Mouse (Mus musculus) MEL (cell line): ENCODE data around the gene Ly6g6c. TPM values are rescaled to one million over a fixed set of nuclear protein-coding genes. Genes with fewer than 3 reads are reported as not detected.

Experiments
- DNase-seq: peaks from one replicate; pipeline ENCODE4 v3.0.0; 2011; ENCODE audit warnings: low read depth, low spot score
- H3K27ac ChIP-seq: 2 replicates; pipeline ENCODE4 v1.5.1; 2012; ENCODE audit warnings: low read depth, mild to moderate bottlenecking, control low read depth, low read length, moderate library complexity; ENCODE audit not compliant: control insufficient read depth
- H3K27me3 ChIP-seq, 2 experiments: fragments of 150-350 bp in 1 of 2; sonication (generic) in 1 of 2; 2 replicates each; pipeline ENCODE4 v1.6.1; 2012; ENCODE audit warnings: low read length in 2 of 2, mild to moderate bottlenecking in 2 of 2, improper control_type of control experiment in 1 of 2, moderate library complexity in 1 of 2; ENCODE audit not compliant: insufficient read depth in 2 of 2, control insufficient read depth in 1 of 2
- H3K36me3 ChIP-seq, 2 experiments: 2 replicates each; pipeline ENCODE4 v1.6.1; 2012 to 2014; ENCODE audit warnings: low read length in 2 of 2, improper control_type of control experiment in 1 of 2, inconsistent platforms in 1 of 2, mild to moderate bottlenecking in 1 of 2; ENCODE audit not compliant: insufficient read depth in 2 of 2, control insufficient read depth in 1 of 2
- H3K4me1 ChIP-seq, 2 experiments: fragments of 150-350 bp in 1 of 2; sonication (generic) in 1 of 2; 2 replicates each; pipeline ENCODE4 v1.6.1; 2012; ENCODE audit warnings: low read length in 2 of 2, improper control_type of control experiment in 1 of 2, mild to moderate bottlenecking in 1 of 2; ENCODE audit not compliant: insufficient read depth in 2 of 2, control insufficient read depth in 1 of 2
- H3K4me3 ChIP-seq, 2 experiments: fragments of 150-350 bp in 1 of 2; sonication (generic) in 1 of 2; 2 replicates each; pipeline ENCODE4 v1.5.1; 2012; ENCODE audit warnings: low read depth in 2 of 2, low read length in 2 of 2, mild to moderate bottlenecking in 2 of 2, moderate library complexity in 2 of 2, control low read depth in 1 of 2, improper control_type of control experiment in 1 of 2; ENCODE audit not compliant: control insufficient read depth in 1 of 2, insufficient read depth in 1 of 2
- H3K79me2 ChIP-seq: 2 replicates; pipeline ENCODE4 v1.6.1; 2012; ENCODE audit warnings: mild to moderate bottlenecking, low read length, moderate library complexity; ENCODE audit not compliant: control insufficient read depth, poor library complexity, insufficient read depth
- H3K9ac ChIP-seq: 2 replicates; pipeline ENCODE4 v1.6.1; 2012; ENCODE audit warnings: low read depth, mild to moderate bottlenecking, control low read depth, low read length, moderate library complexity; ENCODE audit not compliant: control insufficient read depth, poor library complexity, severe bottlenecking
- H3K9me3 ChIP-seq: fragments of 150-350 bp; sonication (generic); replicated peaks from 2 replicates; pipeline ENCODE4 v1.6.1; 2012; ENCODE audit warnings: mild to moderate bottlenecking, low read length, improper control_type of control experiment, moderate library complexity; ENCODE audit not compliant: insufficient read depth
- BHLHE40 ChIP-seq: IDR thresholded peaks from 2 replicates; pipeline ENCODE4 v1.6.1; 2012; ENCODE audit warnings: low read depth, mild to moderate bottlenecking, inconsistent platforms, low read length, improper control_type of control experiment, borderline replicate concordance
- CTCF ChIP-seq, 3 experiments: IDR thresholded peaks in 2 of 3; conservative IDR thresholded peaks in 1 of 3; 2 replicates each; pipeline ENCODE4 v1.5.1; 2011 to 2012; ENCODE audit warnings: low read length in 3 of 3, low read depth in 2 of 3, mild to moderate bottlenecking in 2 of 3, improper control_type of control experiment in 1 of 3, inconsistent platforms in 1 of 3, mixed read lengths in 1 of 3, moderate library complexity in 1 of 3; ENCODE audit not compliant: control insufficient read depth in 1 of 3, insufficient read depth in 1 of 3, poor library complexity in 1 of 3, severe bottlenecking in 1 of 3
- ETS1 ChIP-seq: IDR thresholded peaks from 2 replicates; pipeline ENCODE4 v1.6.1; 2012; ENCODE audit warnings: low read depth, mild to moderate bottlenecking, inconsistent platforms, low read length, improper control_type of control experiment, moderate library complexity
- GABPA ChIP-seq: IDR thresholded peaks from 2 replicates; pipeline ENCODE4 v1.6.1; 2012; ENCODE audit warnings: low read depth, mild to moderate bottlenecking, inconsistent platforms, low read length, improper control_type of control experiment, moderate library complexity
- HCFC1 ChIP-seq: IDR thresholded peaks from 2 replicates; pipeline ENCODE4 v1.6.1; 2012; ENCODE audit warnings: low read depth, mild to moderate bottlenecking, inconsistent platforms, low read length, improper control_type of control experiment, moderate library complexity
- MAFK ChIP-seq: IDR thresholded peaks from 2 replicates; pipeline ENCODE4 v1.6.1; 2011; ENCODE audit warnings: low read depth, mild to moderate bottlenecking, low read length, improper control_type of control experiment, borderline replicate concordance
- MEF2A ChIP-seq: IDR thresholded peaks from 2 replicates; pipeline ENCODE4 v1.6.1; 2014; ENCODE audit warnings: low read depth, mild to moderate bottlenecking, inconsistent platforms, low read length, improper control_type of control experiment; ENCODE audit not compliant: poor library complexity, insufficient replicate concordance, severe bottlenecking; ENCODE audit errors: extremely low read depth
- MYB ChIP-seq: IDR thresholded peaks from 2 replicates; pipeline ENCODE4 v1.6.1; 2011; ENCODE audit warnings: mild to moderate bottlenecking, low read depth, low read length, improper control_type of control experiment
- MYC ChIP-seq: IDR thresholded peaks from 2 replicates; pipeline ENCODE4 v1.6.1; 2011; ENCODE audit warnings: low read depth, mild to moderate bottlenecking, low read length, improper control_type of control experiment, moderate library complexity
- NELFE ChIP-seq: IDR thresholded peaks from 2 replicates; pipeline ENCODE4 v1.6.1; 2011; ENCODE audit warnings: low read depth, low read length, improper control_type of control experiment
- NRF1 ChIP-seq: IDR thresholded peaks from 2 replicates; pipeline ENCODE4 v1.6.1; 2014; ENCODE audit warnings: low read depth, mild to moderate bottlenecking, inconsistent platforms, low read length, improper control_type of control experiment, moderate library complexity; ENCODE audit not compliant: poor library complexity, insufficient read depth, severe bottlenecking
- POLR2AphosphoS2 ChIP-seq: IDR thresholded peaks from 2 replicates; pipeline ENCODE4 v1.6.1; 2011; ENCODE audit warnings: low read length, improper control_type of control experiment
- POLR2AphosphoS5 ChIP-seq: IDR thresholded peaks from 2 replicates; pipeline ENCODE4 v1.6.1; 2012; ENCODE audit warnings: low read depth, borderline replicate concordance, mild to moderate bottlenecking, inconsistent platforms, low read length, moderate library complexity, mixed read lengths
- SIN3A ChIP-seq: IDR thresholded peaks from 2 replicates; pipeline ENCODE4 v1.6.1; 2012; ENCODE audit warnings: low read length, improper control_type of control experiment, inconsistent platforms
- TAL1 ChIP-seq: IDR thresholded peaks from 2 replicates; pipeline ENCODE4 v1.6.1; 2012; ENCODE audit warnings: mild to moderate bottlenecking, inconsistent platforms, low read length, moderate library complexity, mixed read lengths
- TBP ChIP-seq: IDR thresholded peaks from 2 replicates; pipeline ENCODE4 v1.8.0; 2011; ENCODE audit warnings: low read depth, low read length, improper control_type of control experiment
- UBTF ChIP-seq: IDR thresholded peaks from 2 replicates; pipeline ENCODE4 v1.6.1; 2012; ENCODE audit warnings: low read depth, mild to moderate bottlenecking, inconsistent platforms, low read length, improper control_type of control experiment, moderate library complexity, borderline replicate concordance; ENCODE audit not compliant: insufficient read depth
- USF2 ChIP-seq, 2 experiments: IDR thresholded peaks; 2 replicates each; pipeline ENCODE4 v1.6.1; 2011 to 2012; ENCODE audit warnings: improper control_type of control experiment in 2 of 2, low read length in 2 of 2, borderline replicate concordance in 1 of 2, inconsistent platforms in 1 of 2, low read depth in 1 of 2, mild to moderate bottlenecking in 1 of 2; ENCODE audit not compliant: insufficient read depth in 1 of 2
- ZC3H11A ChIP-seq: IDR thresholded peaks from 2 replicates; pipeline ENCODE4 v1.6.1; 2012; ENCODE audit warnings: low read depth, mild to moderate bottlenecking, inconsistent platforms, low read length, improper control_type of control experiment
- ZKSCAN1 ChIP-seq: IDR thresholded peaks from 2 replicates; pipeline ENCODE4 v1.6.1; 2012; ENCODE audit warnings: low read depth, mild to moderate bottlenecking, inconsistent platforms, low read length, improper control_type of control experiment, moderate library complexity
- ZNF384 ChIP-seq: IDR thresholded peaks from 2 replicates; pipeline ENCODE4 v1.6.1; 2012; ENCODE audit warnings: low read depth, mild to moderate bottlenecking, inconsistent platforms, low read length, improper control_type of control experiment
- polyA plus RNA-seq, 2 experiments: library from polyadenylated mRNA; stranded (reverse) in 1 of 2; unstranded in 1 of 2; fragments of >175 nt in 1 of 2; fragments of >200 nt in 1 of 2; gene quantifications; 2 replicates each; pipeline versions ENCODE4 v1.2.1 to v1.2.4; 2012; ENCODE audit warnings: low replicate concordance in 2 of 2, low read depth in 1 of 2; ENCODE audit not compliant: insufficient read length in 2 of 2, insufficient read depth in 1 of 2, missing spikeins in 1 of 2
- total RNA-seq: library from RNA; depleted of rRNA; stranded (reverse); fragments of 300-350 nt; gene quantifications from 2 replicates; pipeline ENCODE4 v1.2.3, GENCODE M21; 2012

Gene Ly6g6c
- total and polyA plus RNA-seq, 3 experiments = 0.24 TPM; not detected in 2

- no peak overlapping the region for H3K4me3 ChIP-seq
- TF ChIP-seq UBTF (no peak), MYB (no peak), MAFK (no peak), MEF2A (no peak), POLR2AphosphoS5 (no peak), CTCF (IDR thresholded peaks at IDR 0.05 in 2 of 3, conservative IDR thresholded peaks at IDR 0.05 in 1 of 3; ENCODE audit: control insufficient read depth in 1 of 3, insufficient read depth in 1 of 3, low read depth in 2 of 3, low read length in 3 of 3, poor library complexity in 1 of 3, severe bottlenecking in 1 of 3) (no peak), TAL1 (no peak)
- no peak overlapping the region for H3K27ac ChIP-seq
- no peak overlapping the region for H3K9ac ChIP-seq
- H3K36me3 ChIP-seq = peaks cover 0 to 37% of the 10 kb centered on the region in 2 experiments; a peak in 2 of 4 replicates
- no peaks in the 10 kb centered on the region for H3K27me3 ChIP-seq
- peaks cover 18% of the 10 kb centered on the region for H3K79me2 ChIP-seq
- no peak for DNase-seq
- H3K9me3 ChIP-seq = no peaks in the 10 kb centered on the region
- peaks cover 14 to 49% of the 10 kb centered on the region in 2 experiments for H3K4me1 ChIP-seq
Observed at GRCm38 (mm10) chr17:35019894-35020293, 45.3 kb upstream of the Ly6g6c start.

GRCm38 (mm10) chr17:35020551-35020950 lies 44.6 kb upstream of the Ly6g6c start:
- Histone ChIP-seq H3K36me3 (peaks cover 0 to 41% of the 10 kb centered on the region in 2 experiments; a peak in 2 of 4 replicates), H3K9ac (peak overlapping the region; percentile 63), H3K9me3 (no peaks in the 10 kb centered on the region), H3K79me2 (peaks cover 22% of the 10 kb centered on the region), H3K4me3 (no peak overlapping the region), H3K4me1 (peaks cover 14 to 54% of the 10 kb centered on the region in 2 experiments), H3K27ac (peak overlapping the region; percentile 96), H3K27me3 (no peaks in the 10 kb centered on the region)
- no peak for DNase-seq
- TF ChIP-seq POLR2AphosphoS2 (no peak), ZNF384 (no peak), NRF1 (no peak), USF2 (IDR thresholded peaks at IDR 0.05; ENCODE audit: borderline replicate concordance in 1 of 2, insufficient read depth in 1 of 2, low read depth in 1 of 2, low read length in 2 of 2) (no peak), BHLHE40 (no peak), ZC3H11A (no peak), ZKSCAN1 (no peak), MAFK (no peak), MYC (no peak), CTCF (IDR thresholded peaks at IDR 0.05 in 2 of 3, conservative IDR thresholded peaks at IDR 0.05 in 1 of 3; ENCODE audit: control insufficient read depth in 1 of 3, insufficient read depth in 1 of 3, low read depth in 2 of 3, low read length in 3 of 3, poor library complexity in 1 of 3, severe bottlenecking in 1 of 3) (no peak), POLR2AphosphoS5 (no peak), NELFE (no peak), ETS1 (no peak), MYB (no peak), SIN3A (no peak), GABPA (no peak), HCFC1 (no peak), TBP (no peak)
